Mouse (Mus musculus): Measurements from ENCODE around the gene Antxr1. TPM values are rescaled to one million over a fixed set of nuclear protein-coding genes. Genes with fewer than 3 reads are reported as not detected.

The Antxr1 gene
- total RNA-seq, 2 experiments from 2014 or later, result 15.4 to 16.5 TPM

GRCm38 (mm10) chr6:87292911-87293851 is 42.4 kb downstream of the Antxr1 start:
- DNase-seq (ENCODE audit: low spot score in 2 of 2), result no peak

- DNase-seq (ENCODE audit: low spot score in 2 of 2), result no peak
Observed at GRCm38 (mm10) chr6:87287251-87287650, 48.4 kb downstream of the Antxr1 start.

DNA sequence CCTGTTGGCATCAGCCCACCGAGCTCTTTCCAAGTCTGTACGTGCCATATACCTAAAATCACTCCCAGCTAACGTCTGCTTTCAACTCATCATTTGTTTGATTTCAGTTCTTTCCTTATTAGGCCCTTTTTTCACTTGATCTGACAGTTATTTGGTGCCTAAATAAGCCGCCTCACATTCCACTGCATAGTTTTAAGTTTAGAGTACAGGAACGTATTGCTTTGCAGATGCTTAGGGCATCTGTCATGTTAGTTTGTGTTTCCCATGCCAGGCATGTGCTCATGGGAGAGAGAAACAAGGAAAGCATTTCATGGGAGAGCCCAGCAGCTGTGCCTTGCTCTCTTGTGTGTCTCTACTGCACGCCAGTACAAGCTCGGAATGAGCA is 50.3 kb downstream of the Antxr1 start:
- peak in 1 of 2 experiments; percentile 19 for DNase-seq (ENCODE audit: low spot score in 2 of 2)

GRCm38 (mm10) chr6:87284716-87285364 is 50.8 kb downstream of the Antxr1 start:
- DNase-seq (ENCODE audit: low spot score in 2 of 2), result no peak

GRCm38 (mm10) chr6:87282346-87282781 is 53.3 kb downstream of the Antxr1 start:
- peak; percentile 43 to 48 for DNase-seq (ENCODE audit: low spot score in 2 of 2)

DNA sequence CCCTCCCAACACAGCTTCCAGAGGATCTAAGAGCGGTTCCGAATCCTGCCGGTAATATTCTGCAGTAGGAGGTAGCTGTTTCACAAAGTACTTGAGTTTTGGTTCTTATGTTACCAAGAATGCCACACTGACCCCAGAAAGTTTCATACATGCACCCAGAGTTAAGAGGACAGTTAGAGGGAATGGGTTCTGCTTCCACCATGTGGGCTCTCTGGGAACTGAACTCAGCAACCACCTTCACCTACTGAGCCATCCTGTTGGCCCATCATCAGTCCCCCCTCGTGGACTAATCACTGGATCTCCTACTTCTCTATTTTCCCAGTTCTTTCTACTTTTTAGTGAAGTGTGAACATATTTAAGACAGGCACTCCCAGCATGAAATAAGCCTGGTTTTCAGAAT is 53.9 kb downstream of the Antxr1 start:
- no peak for DNase-seq (ENCODE audit: low spot score in 2 of 2)

- no peak for DNase-seq (ENCODE audit: low spot score in 2 of 2)
Observed at GRCm38 (mm10) chr6:87278151-87278550, 57.5 kb downstream of the Antxr1 start.

GRCm38 (mm10) chr6:87277527-87277926 is 58.1 kb downstream of the Antxr1 start:
- peak; percentile 42 to 48 for DNase-seq (ENCODE audit: low spot score in 2 of 2)

DNA sequence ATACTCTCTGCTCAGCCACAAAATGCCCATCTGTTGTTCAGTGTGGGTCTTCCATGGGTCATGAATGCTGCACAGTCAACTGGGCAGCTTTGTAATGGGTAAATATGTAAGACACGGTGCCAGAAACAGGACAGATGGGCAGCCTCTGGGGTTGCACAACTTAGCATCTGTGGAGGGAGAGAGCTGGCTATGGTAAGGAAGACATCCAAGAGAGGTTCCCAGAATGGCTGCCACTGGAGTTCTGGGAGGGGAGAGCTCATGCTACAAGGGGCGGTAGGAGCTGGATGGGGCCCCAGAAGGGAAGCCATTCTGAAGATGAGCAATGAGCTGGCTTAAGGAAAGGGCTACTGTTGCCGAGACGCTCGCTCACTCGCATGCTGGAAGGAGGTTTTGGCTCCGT is 58.7 kb downstream of the Antxr1 start:
- DNase-seq (ENCODE audit: low spot score in 2 of 2), result no peak

DNA sequence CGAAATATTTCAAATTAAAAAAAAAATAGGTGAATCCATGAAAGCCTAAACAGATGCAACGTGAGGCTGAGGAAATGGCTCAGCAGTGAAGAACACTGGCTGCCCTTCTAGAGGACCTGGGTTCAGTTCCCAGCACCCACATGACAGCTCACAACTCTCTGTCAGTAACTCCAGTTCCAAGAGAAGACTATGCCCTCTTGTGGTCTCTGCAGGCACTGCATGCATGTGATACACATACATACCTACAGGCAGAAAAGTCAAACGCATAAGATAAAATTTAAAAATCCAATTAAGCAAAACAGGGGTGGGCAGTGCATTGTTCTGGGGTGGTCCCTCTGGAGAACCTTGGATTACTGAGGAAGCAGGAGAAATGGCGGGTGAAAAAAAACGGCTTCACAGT is 60.8 kb downstream of the Antxr1 start:
- DNase-seq (ENCODE audit: low spot score in 2 of 2), result no peak

DNA sequence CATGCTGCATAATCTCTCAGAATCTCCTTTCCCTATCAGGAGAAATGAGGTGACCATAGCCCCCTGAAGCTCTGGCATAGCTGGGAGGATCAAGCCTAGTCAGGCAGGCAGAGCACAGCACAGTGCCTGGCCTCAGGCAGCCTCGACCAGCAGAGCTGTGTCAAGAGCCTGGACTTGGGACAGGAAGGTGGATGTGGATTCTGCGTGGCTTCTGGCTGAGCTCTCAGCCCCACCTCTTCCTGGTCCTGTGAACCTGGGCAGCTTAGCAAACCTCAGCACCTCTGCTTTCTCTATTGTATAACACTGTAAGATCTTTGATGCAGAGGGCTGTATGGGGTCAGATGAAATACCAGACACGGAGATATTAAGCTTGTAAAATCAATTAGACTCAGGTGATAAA is 61.8 kb downstream of the Antxr1 start:
- no peak for DNase-seq (ENCODE audit: low spot score in 2 of 2)

DNA sequence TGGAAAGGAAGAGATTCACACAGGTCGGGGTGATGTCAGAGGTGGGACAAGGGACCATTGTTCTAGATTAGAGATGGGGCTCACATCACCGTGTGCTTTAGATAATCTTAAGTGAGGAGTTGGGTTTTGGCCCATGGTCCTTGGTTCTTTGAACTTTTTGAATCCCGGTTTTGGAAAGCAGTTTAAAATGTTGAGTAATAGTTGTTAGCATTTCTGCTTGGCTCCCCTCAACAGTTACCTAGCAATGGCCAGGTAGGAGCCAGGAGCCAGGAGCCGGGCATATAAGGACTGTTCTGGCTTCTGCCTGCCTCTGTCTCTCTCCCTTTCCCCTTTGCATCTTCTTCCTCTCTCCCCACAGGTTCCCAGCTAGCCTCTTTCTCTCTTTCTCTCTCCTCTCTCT is 62.5 kb downstream of the Antxr1 start:
- no peak for DNase-seq (ENCODE audit: low spot score in 2 of 2)

GRCm38 (mm10) chr6:87272202-87272601 is 63.4 kb downstream of the Antxr1 start:
- no peak for DNase-seq (ENCODE audit: low spot score in 2 of 2)

- DNase-seq (ENCODE audit: low spot score in 2 of 2), result peak in 1 of 2 experiments; percentile 48
Observed at GRCm38 (mm10) chr6:87270452-87270851, 65.2 kb downstream of the Antxr1 start.

GRCm38 (mm10) chr6:87269950-87270349 is 65.7 kb downstream of the Antxr1 start:
- no peak for DNase-seq (ENCODE audit: low spot score in 2 of 2)

- DNase-seq (ENCODE audit: low spot score in 2 of 2), result no peak
Observed at GRCm38 (mm10) chr6:87262666-87263065, 73.0 kb downstream of the Antxr1 start.

- DNase-seq (ENCODE audit: low spot score in 2 of 2), result no peak
Observed at GRCm38 (mm10) chr6:87258976-87259375, 76.6 kb downstream of the Antxr1 start.

GRCm38 (mm10) chr6:87257981-87258775 is 77.4 kb downstream of the Antxr1 start:
- peak in 1 of 2 experiments; percentile 29 for DNase-seq (ENCODE audit: low spot score in 2 of 2)

DNA sequence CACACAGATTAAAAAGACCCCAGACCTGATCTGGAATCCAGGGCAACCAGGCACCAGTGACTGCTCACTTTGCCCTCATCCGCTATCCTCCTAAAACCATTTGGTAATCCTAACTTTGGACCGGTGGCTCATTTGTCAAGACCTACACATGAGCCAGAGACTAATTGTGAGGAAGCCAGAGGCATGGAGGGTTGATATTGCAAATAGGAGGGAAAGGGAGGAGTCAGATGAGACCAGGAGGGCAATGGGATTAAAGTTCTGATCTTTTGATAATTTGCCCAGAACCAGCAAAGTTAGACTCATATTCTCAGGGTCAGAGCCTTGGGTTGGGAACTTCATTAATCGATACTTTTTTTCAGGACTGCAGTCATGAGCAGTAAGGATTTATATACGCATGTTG is 78.2 kb downstream of the Antxr1 start:
- DNase-seq (ENCODE audit: low spot score in 2 of 2), result no peak

- no peak for DNase-seq (ENCODE audit: low spot score in 2 of 2)
Observed at GRCm38 (mm10) chr6:87255668-87256067, 80.0 kb downstream of the Antxr1 start.

DNA sequence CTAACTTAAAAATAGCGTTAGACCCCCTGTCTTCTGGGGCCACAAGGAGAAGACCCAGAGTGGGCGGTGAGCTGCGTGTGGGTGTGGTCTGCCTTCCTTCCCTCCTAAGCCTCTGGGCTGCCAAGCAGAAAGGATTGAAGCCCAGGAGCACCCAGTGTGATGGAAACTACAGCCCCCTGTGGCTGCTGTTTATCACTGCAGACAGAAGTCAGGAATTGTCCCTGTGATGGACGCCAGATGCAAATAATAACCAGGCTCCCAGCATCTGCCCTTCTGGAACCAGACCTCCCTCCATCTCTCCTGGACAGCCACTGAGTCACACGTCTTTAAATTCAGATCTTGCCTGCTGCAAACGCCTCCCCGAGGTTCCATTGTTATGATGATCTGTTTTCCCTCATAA is 80.9 kb downstream of the Antxr1 start:
- DNase-seq (ENCODE audit: low spot score in 2 of 2), result no peak

DNA sequence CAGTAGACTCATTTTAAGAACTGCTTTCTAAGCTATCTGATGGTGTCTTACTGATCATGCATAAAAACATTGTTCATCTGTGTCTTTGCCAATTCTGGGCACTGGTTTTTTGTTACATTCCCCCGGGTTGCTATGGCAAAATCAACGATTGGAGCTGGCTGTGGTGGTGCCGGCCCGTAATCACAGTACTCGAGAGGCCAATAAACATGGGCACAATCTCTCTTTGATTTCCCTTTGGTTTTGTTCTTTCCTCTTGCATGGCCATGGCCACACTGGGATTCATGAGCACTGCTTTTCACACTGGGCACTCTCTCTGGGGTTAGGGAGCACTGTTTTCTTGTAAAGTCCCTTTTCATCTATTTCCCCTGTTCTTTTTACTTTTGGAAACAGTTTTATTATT is 83.9 kb downstream of the Antxr1 start:
- DNase-seq (ENCODE audit: low spot score in 2 of 2), result no peak
